Mouse (Mus musculus) embryonic facial prominence, embryonic 10.5 days (tissue): ENCODE measurements around the gene Fbxo33. TPM values are rescaled to one million over a fixed set of nuclear protein-coding genes. Genes with fewer than 3 reads are reported as not detected.

Experiments
- DNase-seq: peaks from one replicate; pipeline ENCODE4 v3.0.0-alpha.2; 2017; ENCODE audit warnings: low spot score
- H3K27ac ChIP-seq: fragments of 300-500 bp; sonication (generic); replicated peaks from 2 replicates; pipeline ENCODE4 v1.5.1; 2016; ENCODE audit warnings: mild to moderate bottlenecking
- H3K27me3 ChIP-seq: fragments of 300-500 bp; sonication (generic); replicated peaks from 2 replicates; pipeline ENCODE4 v1.6.1; 2016; ENCODE audit warnings: low read depth, mild to moderate bottlenecking; ENCODE audit not compliant: poor library complexity, severe bottlenecking
- H3K36me3 ChIP-seq: fragments of 300-500 bp; sonication (generic); replicated peaks from 2 replicates; pipeline ENCODE4 v1.6.1; 2016; ENCODE audit warnings: mild to moderate bottlenecking, moderate library complexity
- H3K4me1 ChIP-seq: fragments of 300-500 bp; sonication (generic); 2 replicates; pipeline ENCODE4 v1.6.1; 2016
- H3K4me3 ChIP-seq: fragments of 300-500 bp; sonication (generic); 2 replicates; pipeline ENCODE4 v1.5.1; 2016; ENCODE audit warnings: mild to moderate bottlenecking, moderate library complexity
- H3K9me3 ChIP-seq: fragments of 300-500 bp; sonication (generic); 2 replicates; pipeline ENCODE4 v1.6.1; 2016; ENCODE audit warnings: mild to moderate bottlenecking
- WGBS: fragments of 180-500 bp; shearing (Covaris S2); methylation state at CpG from one replicate; pipeline ENCODE4 v1.1.7; 2016; 5-methylcytosine and 5-hydroxymethylcytosine counted together
- microRNA-seq: library from miRNA; unstranded; fragments of <30 nt; microRNA quantifications from one replicate; pipeline ENCODE4, GENCODE M21; 2017
- polyA plus RNA-seq: library from polyadenylated mRNA; unstranded; fragments of >200 nt; fragmentation: Nextera tagmentation; extraction: Ambion mirVana; gene quantifications from 2 replicates; pipeline ENCODE4 v1.2.1, GENCODE M21; 2016

Fbxo33 gene
- polyA plus RNA-seq, 1 experiment from 2014 or later, result 7.6 TPM

- Histone ChIP-seq H3K27ac (no peak overlapping the region), H3K36me3 (peaks cover 54% of the 10 kb centered on the region), H3K9me3 (no peaks in the 10 kb centered on the region), H3K27me3 (no peaks in the 10 kb centered on the region), H3K4me3 (no peak overlapping the region), H3K4me1 (no peaks in the 10 kb centered on the region)
- no peak for DNase-seq
- 86% methylated on average over 9 of the region's 9 CpGs for WGBS
Observed at GRCm38 (mm10) chr12:59194341-59195003, 25.1 kb downstream of the Fbxo33 start.

- peaks cover 54% of the 10 kb centered on the region for H3K36me3 ChIP-seq
- H3K27me3 ChIP-seq, result no peaks in the 10 kb centered on the region
- WGBS, result 83% methylated on average over 3 of the region's 3 CpGs
- no peak overlapping the region for H3K4me3 ChIP-seq
- H3K9me3 ChIP-seq, result no peaks in the 10 kb centered on the region
- DNase-seq, result no peak
- no peaks in the 10 kb centered on the region for H3K4me1 ChIP-seq
- H3K27ac ChIP-seq, result no peak overlapping the region
Observed at GRCm38 (mm10) chr12:59193637-59194036, 25.9 kb downstream of the Fbxo33 start.

- WGBS, result 89% methylated on average over 12 of the region's 12 CpGs
- Histone ChIP-seq H3K27ac (no peak overlapping the region), H3K36me3 (peaks cover 85% of the 10 kb centered on the region), H3K27me3 (no peaks in the 10 kb centered on the region), H3K4me3 (no peak overlapping the region), H3K4me1 (no peaks in the 10 kb centered on the region), H3K9me3 (no peaks in the 10 kb centered on the region)
- DNase-seq, result no peak
Observed at GRCm38 (mm10) chr12:59188086-59188682, 31.3 kb downstream of the Fbxo33 start.

- Histone ChIP-seq H3K36me3 (peaks cover 91% of the 10 kb centered on the region), H3K4me1 (no peaks in the 10 kb centered on the region), H3K27ac (no peak overlapping the region), H3K9me3 (no peaks in the 10 kb centered on the region), H3K4me3 (no peak overlapping the region), H3K27me3 (no peaks in the 10 kb centered on the region)
- WGBS, result 91% methylated on average over 3 of the region's 3 CpGs
- DNase-seq, result no peak
Observed at GRCm38 (mm10) chr12:59177814-59178213, 41.7 kb downstream of the Fbxo33 start.

- H3K4me3 ChIP-seq, result no peak overlapping the region
- peaks cover 82% of the 10 kb centered on the region for H3K36me3 ChIP-seq
- H3K9me3 ChIP-seq, result no peaks in the 10 kb centered on the region
- DNase-seq, result no peak
- WGBS, result 88% methylated on average over 4 of the region's 4 CpGs
- H3K27me3 ChIP-seq, result no peaks in the 10 kb centered on the region
- H3K4me1 ChIP-seq, result no peaks in the 10 kb centered on the region
- no peak overlapping the region for H3K27ac ChIP-seq
Observed at GRCm38 (mm10) chr12:59169935-59170334, 49.6 kb downstream of the Fbxo33 start.

- Histone ChIP-seq H3K4me3 (no peak overlapping the region), H3K9me3 (no peaks in the 10 kb centered on the region), H3K36me3 (peaks cover 90% of the 10 kb centered on the region), H3K27ac (no peak overlapping the region), H3K27me3 (no peaks in the 10 kb centered on the region), H3K4me1 (no peaks in the 10 kb centered on the region)
- DNase-seq, result no peak
- WGBS, result 93% methylated on average over 4 of the region's 4 CpGs
Observed at GRCm38 (mm10) chr12:59166557-59166956, 53.0 kb downstream of the Fbxo33 start.

GRCm38 (mm10) chr12:59164522-59164921 lies 55.0 kb downstream of the Fbxo33 start:
- Histone ChIP-seq H3K36me3 (peaks cover 90% of the 10 kb centered on the region), H3K27ac (no peak overlapping the region), H3K9me3 (no peaks in the 10 kb centered on the region), H3K27me3 (no peaks in the 10 kb centered on the region), H3K4me3 (no peak overlapping the region), H3K4me1 (no peaks in the 10 kb centered on the region)
- no peak for DNase-seq
- 93% methylated on average over 6 of the region's 6 CpGs for WGBS

- H3K4me3 ChIP-seq, result no peak overlapping the region
- H3K9me3 ChIP-seq, result no peaks in the 10 kb centered on the region
- no peak overlapping the region for H3K27ac ChIP-seq
- no peaks in the 10 kb centered on the region for H3K4me1 ChIP-seq
- DNase-seq, result no peak
- peaks cover 94% of the 10 kb centered on the region for H3K36me3 ChIP-seq
- no peaks in the 10 kb centered on the region for H3K27me3 ChIP-seq
- WGBS, result 91% methylated on average over 2 of the region's 2 CpGs
Observed at GRCm38 (mm10) chr12:59162797-59163196, 56.7 kb downstream of the Fbxo33 start.

- Histone ChIP-seq H3K36me3 (peaks cover 93% of the 10 kb centered on the region), H3K9me3 (no peaks in the 10 kb centered on the region), H3K4me3 (no peak overlapping the region), H3K27ac (no peak overlapping the region), H3K4me1 (no peaks in the 10 kb centered on the region), H3K27me3 (no peaks in the 10 kb centered on the region)
- DNase-seq, result no peak
- 42% methylated on average over 2 of the region's 2 CpGs for WGBS
Observed at GRCm38 (mm10) chr12:59161091-59161490, 58.4 kb downstream of the Fbxo33 start.

Small RNA genes lying within 50 kb of the gene (microRNA-seq; reads per million reads assigned to microRNA genes)
- gene Gm27284, result not detected

Other genes with a start within 250 kb of the Fbxo33 start
- gene Sec23a, start 207.7 kb downstream of the Fbxo33 start, polyA plus RNA-seq, result 59.8 and 60.5 TPM in 2 replicates
- 41.8 and 43.7 TPM in 2 replicates for gene Gemin2, start 206.3 kb downstream of the Fbxo33 start, polyA plus RNA-seq
- gene Trappc6b, start 158.3 kb downstream of the Fbxo33 start, polyA plus RNA-seq, result 67.6 and 69.9 TPM in 2 replicates
- 114 and 121 TPM in 2 replicates for gene Pnn, start 152.8 kb downstream of the Fbxo33 start, polyA plus RNA-seq
- gene Mia2, start 123.9 kb downstream of the Fbxo33 start, polyA plus RNA-seq, result 45.2 and 47.0 TPM in 2 replicates